Mouse (Mus musculus) embryo, embryonic 11.5 days (tissue): ENCODE measurements at regions not wholly inside any gene's neighbourhood (a gene's known extent, or its start where the extent isn't known, plus 50 kb on each side); places are given as distances from the start of the nearest gene placed in this dataset.
"Not testable (repeated sequence)": the region's sequence is repeated elsewhere in the genome, so short reads cannot be mapped to it uniquely, and the experiment has no call there.

Experiments used
- DNase-seq: peaks from one replicate; pipeline ENCODE4 v3.0.0-alpha.2; 2012; ENCODE audit warnings: low read depth, low spot score

DNA sequence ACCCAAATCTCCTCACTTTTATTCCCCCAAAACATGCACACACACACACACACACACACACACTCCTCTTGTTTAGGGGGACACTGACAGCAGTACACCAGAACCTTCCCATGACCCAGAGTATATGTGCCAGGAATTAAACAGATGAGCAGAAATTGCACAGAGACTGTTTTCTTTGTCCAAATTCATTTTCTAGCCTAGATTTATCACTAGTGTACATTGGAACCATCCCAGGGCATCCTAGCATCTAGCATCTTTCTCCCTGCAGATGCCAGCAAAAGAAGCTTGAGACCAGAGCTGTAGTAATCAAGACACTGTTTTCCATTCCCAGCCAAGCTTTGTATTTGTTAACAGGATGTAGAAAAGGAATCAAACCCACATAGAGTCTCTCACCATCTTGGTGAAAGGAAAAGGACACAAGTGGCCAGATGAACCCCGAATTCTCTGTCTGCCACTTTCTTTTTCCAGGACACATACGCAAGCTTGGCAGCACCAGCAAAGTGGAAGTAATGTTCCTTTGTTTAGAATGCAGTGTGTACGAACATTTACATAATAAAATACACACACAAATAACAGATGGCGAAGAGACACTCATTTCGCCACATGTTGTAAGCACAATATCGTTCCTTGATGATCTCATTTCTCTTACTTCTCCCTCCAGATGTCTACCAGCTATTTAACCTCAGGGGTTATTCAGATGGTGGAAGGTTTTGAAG lies 250.3 kb upstream of the Gm11146 start:
- no peak for DNase-seq

DNA sequence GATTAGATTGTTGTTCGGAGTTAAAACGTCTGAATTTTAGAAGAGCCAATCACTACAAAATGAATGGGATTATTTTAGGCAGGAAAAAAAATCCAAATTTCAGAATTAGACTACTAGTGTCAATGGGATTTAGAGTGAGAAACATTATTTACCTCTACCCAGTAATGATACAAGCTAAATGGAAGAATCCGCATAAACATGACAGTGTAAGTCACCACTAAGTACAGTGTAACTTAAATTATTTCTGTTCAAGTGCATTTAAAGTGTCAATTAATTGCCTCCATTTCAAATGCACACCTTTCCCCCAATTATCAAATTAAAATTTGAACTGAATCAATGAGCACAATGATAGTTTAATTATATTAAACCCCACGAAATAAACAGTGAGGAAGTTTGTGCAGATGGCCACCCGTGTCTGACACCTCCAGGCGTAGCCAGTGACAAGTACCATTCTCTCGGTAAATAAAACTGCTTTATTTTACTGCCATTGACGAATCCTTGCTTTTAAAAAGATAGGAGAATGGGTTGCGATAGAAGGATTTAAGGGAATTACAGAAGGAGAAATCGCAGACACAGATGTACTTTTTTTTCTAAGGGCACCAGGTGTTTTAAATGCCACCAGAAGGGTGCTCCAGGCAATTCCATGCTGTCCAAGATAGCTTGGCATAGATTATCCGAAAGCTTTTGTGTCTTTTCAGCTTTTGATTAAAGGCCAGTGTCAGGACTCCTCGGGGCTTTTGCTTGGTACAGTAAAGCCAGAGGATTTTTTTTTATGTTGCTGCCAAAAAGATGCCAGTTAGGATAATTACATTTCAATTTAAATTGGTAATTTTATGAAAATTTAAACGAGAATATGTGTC lies 249.5 kb upstream of the Gm11146 start:
- DNase-seq: no peak

- no peak for DNase-seq
Observed at GRCm38 (mm10) chr16:77835767-77836166, 233.9 kb upstream of the Gm11146 start.

DNA sequence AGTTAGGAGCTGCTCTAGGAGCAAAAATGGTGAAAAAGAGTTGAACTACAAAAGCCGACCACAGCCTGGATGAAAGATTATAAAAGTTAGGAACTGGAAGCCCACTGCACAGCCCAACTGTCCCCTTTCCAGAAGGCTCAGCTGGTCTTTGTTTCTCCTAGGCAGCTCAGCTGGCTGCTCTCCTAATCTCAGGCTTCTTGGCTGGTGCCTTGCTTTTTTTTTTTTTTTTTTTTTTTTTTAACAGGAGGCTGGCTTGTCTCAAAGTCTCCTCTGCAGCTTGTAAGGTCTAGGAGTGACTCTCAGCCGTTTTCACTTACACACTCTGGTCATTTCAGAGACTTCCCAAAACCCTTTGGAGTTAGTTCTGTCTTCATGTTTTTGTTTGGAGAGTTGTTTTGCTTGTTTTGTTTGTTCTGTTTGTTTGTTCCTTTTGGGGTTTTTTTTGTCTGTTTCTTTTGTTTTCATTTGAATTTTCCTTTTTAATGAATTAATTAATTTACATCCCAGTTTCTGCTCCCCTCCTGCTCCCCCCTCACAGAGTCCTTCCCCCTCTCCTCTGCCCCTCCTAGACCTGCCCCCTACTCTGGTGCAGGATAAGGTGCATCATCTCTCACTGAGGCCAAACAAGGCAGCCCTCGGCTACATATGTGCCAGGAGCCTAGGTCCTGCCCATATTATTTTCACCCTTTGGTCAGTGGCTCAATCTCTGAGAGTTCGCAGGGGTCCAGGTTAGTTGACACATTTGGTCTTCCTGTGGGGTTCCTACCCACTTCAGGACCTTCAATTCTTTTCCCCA lies 225.6 kb upstream of the Gm11146 start:
- no peak for DNase-seq

GRCm38 (mm10) chr16:77799709-77800108 lies 197.8 kb upstream of the Gm11146 start:
- no peak for DNase-seq

DNA sequence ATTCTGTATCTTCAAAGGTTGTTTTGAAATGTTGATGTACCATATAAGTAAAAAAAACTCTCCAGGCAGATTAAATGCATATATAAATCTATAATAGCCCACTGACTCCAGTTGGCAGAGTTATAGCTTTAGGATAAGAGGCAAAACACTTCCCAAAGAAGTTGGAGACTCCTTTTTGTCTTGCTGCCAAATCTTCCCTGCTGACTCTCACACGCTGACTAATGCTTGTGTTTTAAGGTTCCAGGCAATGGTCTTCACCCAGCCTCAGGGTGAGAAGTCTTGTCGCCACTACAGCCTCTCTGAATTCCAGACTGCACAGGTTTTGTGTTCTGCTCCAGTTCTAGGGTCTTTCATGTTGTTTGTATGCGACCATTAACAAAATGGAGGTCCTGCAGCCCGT lies 195.0 kb upstream of the Gm11146 start:
- DNase-seq: no peak

GRCm38 (mm10) chr16:77789652-77790051 lies 187.8 kb upstream of the Gm11146 start:
- no peak for DNase-seq

DNA sequence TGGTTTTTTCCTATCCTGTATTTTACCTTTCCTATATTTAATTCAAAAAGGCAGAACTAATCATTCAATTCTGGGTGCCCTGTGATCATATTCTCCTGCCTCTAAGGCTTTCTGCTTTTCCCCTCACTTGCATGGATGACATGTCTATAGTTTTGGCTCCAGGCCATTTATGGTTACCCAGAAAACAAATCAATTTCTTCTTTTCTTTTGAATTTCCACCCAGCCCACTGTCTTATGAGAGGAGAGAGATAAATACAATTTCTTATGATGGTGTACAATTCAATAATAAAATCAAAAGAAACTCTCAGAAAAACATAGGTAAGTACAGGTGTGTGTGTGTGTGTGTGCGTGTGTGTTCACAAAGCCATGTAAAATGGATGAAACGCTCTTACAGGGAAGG lies 187.3 kb upstream of the Gm11146 start:
- no peak for DNase-seq

- no peak for DNase-seq
Observed at GRCm38 (mm10) chr16:77788781-77789150, 186.9 kb upstream of the Gm11146 start.

- no peak for DNase-seq
Observed at GRCm38 (mm10) chr16:77788041-77788780, 186.3 kb upstream of the Gm11146 start.

- no peak for DNase-seq
Observed at GRCm38 (mm10) chr16:77787025-77787424, 185.1 kb upstream of the Gm11146 start.

DNA sequence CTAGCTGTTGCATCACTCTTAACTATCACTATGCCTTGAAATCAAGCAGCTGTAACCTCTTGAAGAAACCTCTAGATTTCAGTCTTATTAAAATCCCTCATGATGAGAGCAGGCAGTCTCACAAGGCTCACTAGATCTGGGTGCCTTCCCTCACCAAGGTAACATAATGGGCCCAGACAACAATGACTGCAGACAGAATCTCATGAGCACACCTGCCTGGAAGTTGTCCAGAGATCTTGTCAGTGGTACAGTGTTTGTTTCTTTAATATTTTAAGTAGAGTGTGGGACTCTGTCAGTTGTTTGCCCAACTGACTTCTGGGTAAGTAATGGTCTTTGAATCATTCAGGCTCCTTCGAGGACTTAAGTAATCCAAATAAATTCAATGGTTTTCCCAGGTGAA lies 177.1 kb upstream of the Gm11146 start:
- no peak for DNase-seq

DNA sequence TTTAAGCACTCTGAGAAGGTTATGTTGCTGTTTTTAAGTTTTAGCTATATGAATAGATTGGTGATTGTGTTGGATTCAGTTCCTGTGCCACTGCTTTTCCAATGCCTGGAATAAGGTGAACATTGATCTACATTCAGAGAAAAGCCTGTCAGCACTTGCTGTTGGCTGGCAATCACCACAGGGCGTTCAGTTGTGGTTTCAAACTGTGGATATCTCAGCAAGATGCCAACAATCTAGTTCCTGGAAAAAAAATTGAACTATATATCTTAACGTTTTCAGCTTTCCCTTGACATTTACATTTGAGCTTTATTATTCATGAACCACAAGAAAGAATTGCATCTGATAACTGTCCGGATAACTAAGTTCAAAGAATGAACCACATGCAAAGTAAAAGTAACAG lies 170.2 kb upstream of the Gm11146 start:
- DNase-seq: no peak

DNA sequence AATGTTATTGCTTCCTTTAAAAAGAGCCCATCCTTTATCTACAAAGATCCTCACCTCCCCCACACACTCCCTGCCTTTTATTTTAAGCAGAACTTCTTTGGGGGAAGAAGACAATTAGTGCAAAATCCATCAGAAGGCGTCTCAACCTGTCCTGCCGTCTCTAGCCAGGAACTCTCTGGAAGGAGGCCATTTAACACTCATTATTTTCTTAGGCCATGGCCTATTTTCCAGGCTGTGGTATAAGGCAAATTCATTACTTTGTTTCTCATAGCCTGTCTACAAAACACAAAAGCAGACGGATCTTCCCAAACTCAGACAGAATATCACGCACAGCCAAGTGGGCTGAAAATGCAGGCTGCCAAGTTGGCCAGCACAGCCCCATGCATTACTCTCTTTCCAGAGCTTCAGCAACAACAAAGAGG lies 159.0 kb upstream of the Gm11146 start:
- no peak for DNase-seq

DNA sequence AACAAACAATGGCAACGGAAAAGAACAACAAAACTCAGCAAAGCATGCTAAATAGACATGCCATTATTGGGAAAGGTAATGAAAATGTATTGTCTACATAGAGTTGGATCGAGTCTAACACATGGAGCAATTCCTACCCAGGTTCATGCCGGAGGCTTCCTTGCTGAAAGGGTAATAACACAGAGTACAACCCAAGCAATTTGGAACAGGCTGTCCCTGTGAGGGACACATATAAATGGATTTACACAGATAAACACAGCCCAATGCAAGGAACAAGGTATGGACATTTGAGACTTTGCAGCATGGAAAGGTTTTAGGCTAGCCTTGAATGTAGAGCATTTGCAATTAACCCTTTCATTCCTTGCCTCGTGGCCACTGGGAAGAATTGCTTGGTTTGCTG lies 158.6 kb upstream of the Gm11146 start:
- DNase-seq: no peak

DNA sequence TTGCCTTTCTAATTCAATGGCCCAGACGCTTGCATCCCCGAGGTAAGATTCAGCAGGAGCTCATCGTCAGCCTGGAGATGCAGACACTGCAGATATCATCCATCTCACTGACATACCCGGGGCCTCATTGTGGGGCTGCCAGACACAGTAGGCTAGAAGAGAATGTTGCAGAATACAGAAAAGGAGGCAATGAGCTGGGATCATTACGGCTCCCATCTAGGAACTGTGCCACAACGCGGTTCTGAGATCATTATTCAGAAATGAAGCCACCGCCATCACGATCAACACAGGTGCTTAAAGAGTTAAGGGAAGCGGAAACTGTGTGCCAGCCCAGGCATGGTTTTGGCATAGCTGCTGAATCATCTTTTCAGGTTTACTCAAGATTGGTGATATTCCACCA lies 158.1 kb upstream of the Gm11146 start:
- no peak for DNase-seq

DNA sequence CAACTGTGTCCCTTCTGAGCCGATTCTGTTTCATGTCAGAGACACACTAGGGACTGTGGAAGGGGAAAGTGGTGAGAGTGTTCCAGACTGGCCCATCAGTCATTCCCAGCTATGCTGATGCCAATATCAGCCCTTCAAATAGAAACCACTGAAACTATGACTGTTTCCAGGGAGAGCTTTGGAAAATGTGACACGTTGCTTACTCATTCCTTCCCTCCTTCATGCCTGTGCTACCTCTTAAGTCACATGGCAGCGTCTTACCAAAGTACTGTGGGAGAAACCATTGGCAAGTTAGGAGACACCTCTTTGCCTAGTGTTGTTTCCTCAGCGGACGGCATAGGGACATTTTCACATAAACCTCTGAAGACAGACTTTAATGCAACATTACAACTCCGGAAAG lies 153.0 kb upstream of the Gm11146 start:
- DNase-seq: no peak

DNA sequence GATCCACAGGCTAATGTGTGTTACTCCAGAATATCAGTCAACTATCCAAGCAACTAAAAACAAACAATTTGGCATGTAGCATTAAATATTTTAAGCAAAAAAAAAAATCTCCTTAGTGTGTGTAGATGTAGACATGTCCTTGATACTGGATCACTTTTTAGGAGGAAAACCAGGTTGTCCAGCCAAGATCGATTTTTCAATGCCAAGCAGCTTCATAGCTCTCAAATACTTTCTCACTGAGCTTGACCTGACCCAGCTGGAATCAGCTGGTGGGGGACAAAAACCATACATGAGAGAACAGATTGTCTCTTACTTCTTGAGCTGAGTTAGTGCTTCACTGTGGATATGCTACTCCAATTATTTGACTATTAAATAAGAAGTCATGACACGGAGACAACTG lies 147.6 kb upstream of the Gm11146 start:
- DNase-seq: no peak

- DNase-seq: no peak
Observed at GRCm38 (mm10) chr16:77743838-77744237, 141.9 kb upstream of the Gm11146 start.

GRCm38 (mm10) chr16:77738821-77739220 lies 136.9 kb upstream of the Gm11146 start:
- DNase-seq: no peak

- DNase-seq: no peak
Observed at GRCm38 (mm10) chr16:77719377-77719776, 117.5 kb upstream of the Gm11146 start.

DNA sequence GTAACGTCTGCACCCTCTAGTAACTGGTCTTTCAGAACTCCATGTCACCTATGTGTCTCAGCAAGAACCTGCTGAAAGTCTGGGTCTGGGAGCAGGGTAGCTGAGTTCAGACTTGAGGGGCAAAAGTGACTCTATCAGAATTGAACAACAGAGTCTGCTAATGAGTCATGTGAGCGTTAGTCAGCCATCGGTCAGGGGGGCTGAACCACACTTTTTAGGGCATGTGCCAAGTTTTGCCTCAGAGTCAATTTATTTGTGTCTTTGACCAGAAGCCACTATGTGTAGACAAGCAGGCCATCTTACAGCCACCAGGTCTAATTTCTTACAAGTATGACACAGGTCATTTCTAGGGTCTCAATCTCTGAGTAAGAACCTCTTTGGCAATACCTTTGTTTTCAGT lies 115.9 kb upstream of the Gm11146 start:
- not testable (repeated sequence) for DNase-seq
